Mouse (Mus musculus) small intestine, adult 2 months (tissue): ENCODE data around the gene Arl10. TPM values are rescaled to one million over a fixed set of nuclear protein-coding genes. Genes with fewer than 3 reads are reported as not detected.

Experiments used
- H3K27ac ChIP-seq: fragments of 200-500 bp; 2 replicates; pipeline ENCODE4 v1.5.1; 2012; ENCODE audit warnings: low read depth, low read length, control low read depth, inconsistent platforms; ENCODE audit not compliant: insufficient read depth
- H3K27me3 ChIP-seq: fragments of 200-500 bp; 2 replicates; pipeline ENCODE4 v1.6.1; 2012; ENCODE audit warnings: mild to moderate bottlenecking, moderate library complexity, low read length, inconsistent platforms; ENCODE audit not compliant: control insufficient read depth, insufficient read depth
- H3K36me3 ChIP-seq: fragments of 200-500 bp; 2 replicates; pipeline ENCODE4 v1.6.1; 2012; ENCODE audit warnings: mild to moderate bottlenecking, low read length, control low read depth, inconsistent platforms; ENCODE audit not compliant: control insufficient read depth, insufficient read depth
- H3K4me1 ChIP-seq: fragments of 200-500 bp; 2 replicates; pipeline ENCODE4 v1.6.1; 2012; ENCODE audit warnings: low read length, inconsistent platforms, mixed read lengths; ENCODE audit not compliant: control insufficient read depth, insufficient read depth, insufficient read length
- H3K4me3 ChIP-seq: fragments of 200-500 bp; 2 replicates; pipeline ENCODE4 v1.5.1; 2012; ENCODE audit warnings: low read depth, mild to moderate bottlenecking, control low read depth, inconsistent platforms, low read length, moderate library complexity
- CTCF ChIP-seq: fragments of 200-500 bp; IDR thresholded peaks from 2 replicates; pipeline ENCODE4 v1.5.1; 2012; ENCODE audit warnings: low read depth, mild to moderate bottlenecking, control low read depth, inconsistent platforms, low read length, moderate library complexity, mixed read lengths; ENCODE audit not compliant: insufficient replicate concordance, insufficient read length; ENCODE audit errors: extremely low read depth
- POLR2A ChIP-seq: fragments of 200-500 bp; IDR thresholded peaks from 2 replicates; pipeline ENCODE4 v1.6.1; 2012; ENCODE audit warnings: low read depth, mild to moderate bottlenecking, control low read depth, inconsistent platforms, low read length, moderate library complexity
- WGBS: fragments of 180-500 bp; shearing (Covaris S2); methylation state at CpG from one replicate; pipeline ENCODE4 v1.1.7; 2018; 5-methylcytosine and 5-hydroxymethylcytosine counted together
- polyA plus RNA-seq: library from polyadenylated mRNA; depleted of rRNA; stranded (reverse); fragments of >200 nt; gene quantifications from 2 replicates; pipeline ENCODE4 v1.2.3, GENCODE M21; 2012

The Arl10 gene
- polyA plus RNA-seq, 1 experiment, result 11.4 TPM

DNA sequence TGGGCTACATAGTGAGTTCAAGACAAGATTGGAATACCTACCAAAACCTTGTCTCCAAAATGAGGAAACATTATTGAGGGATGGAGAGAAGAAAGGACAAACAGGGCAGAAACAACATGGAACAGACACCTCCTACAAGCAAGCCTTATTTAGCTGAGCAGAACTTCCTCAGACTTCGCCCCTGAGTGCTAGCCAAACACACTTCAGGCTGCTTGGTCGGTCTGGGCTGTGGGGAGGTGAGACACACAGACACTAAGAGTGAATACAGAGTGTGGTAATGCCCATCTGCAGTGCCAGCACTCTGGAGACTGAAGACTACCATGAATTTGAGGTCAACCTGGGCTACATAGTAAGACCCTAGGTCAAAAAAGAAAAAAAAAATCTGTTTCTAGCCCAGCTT is 15.2 kb upstream of the Arl10 start:
- H3K4me1 ChIP-seq, result no peaks in the 10 kb centered on the region; the same call in 1 of the 2 replicates
- no peak overlapping the region for H3K27ac ChIP-seq
- H3K4me3 ChIP-seq, result no peak overlapping the region
- H3K27me3 ChIP-seq, result no peaks in the 10 kb centered on the region
- H3K36me3 ChIP-seq, result peaks cover 65% of the 10 kb centered on the region
- 81% methylated on average over 2 of the region's 2 CpGs for WGBS
- TF ChIP-seq POLR2A (no peak), CTCF (no peak)

DNA sequence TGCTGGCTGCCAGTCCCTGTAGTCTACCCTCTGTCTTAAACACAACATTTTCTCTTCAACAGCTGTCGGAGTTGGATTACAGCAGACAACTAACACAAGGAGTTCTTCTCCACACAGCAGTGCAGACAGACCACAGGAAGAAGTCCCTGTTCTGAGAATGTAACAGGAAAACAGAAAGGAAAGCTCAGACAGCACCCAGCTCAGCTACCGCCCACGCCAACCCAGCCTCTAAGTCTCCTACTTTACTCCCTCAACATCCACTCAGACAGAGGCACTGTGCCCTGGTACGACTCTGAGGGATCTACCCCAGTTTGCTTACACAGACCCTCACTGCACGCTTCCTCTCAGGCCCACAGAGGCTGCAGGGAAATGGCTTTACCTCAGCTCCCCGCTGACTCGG is 14.2 kb upstream of the Arl10 start:
- Histone ChIP-seq H3K27ac (no peak overlapping the region), H3K4me1 (peaks cover 3% of the 10 kb centered on the region; the same call in 1 of the 2 replicates), H3K4me3 (no peak overlapping the region), H3K36me3 (peaks cover 60% of the 10 kb centered on the region), H3K27me3 (no peaks in the 10 kb centered on the region)
- 92% methylated on average over 7 of the region's 7 CpGs for WGBS
- TF ChIP-seq POLR2A, result no peak
- no peak for TF ChIP-seq CTCF

DNA sequence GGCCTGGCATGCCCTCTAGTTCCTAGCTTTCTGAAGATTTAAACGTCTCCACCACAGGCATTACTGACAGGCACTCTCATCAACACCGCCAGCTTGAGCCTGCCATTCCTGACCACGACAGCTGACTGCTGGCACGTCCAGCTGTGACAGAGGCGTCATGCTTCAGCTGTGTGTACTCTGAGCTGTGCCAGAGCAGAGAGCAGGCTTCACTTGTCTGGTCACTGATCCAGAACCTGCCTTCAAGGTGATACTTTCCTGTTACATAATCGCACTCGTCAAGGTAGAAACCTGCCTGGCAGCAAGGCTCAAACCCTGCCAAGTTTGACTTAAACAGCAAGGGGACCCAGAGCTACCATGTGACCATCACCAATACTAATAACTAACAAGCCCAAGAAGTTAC is 12.3 kb upstream of the Arl10 start:
- H3K4me3 ChIP-seq, result no peak overlapping the region
- no peak overlapping the region for H3K27ac ChIP-seq
- no peaks in the 10 kb centered on the region for H3K27me3 ChIP-seq
- WGBS, result 73% methylated on average over 7 of the region's 7 CpGs
- peaks cover 43% of the 10 kb centered on the region for H3K36me3 ChIP-seq
- peaks cover 7% of the 10 kb centered on the region; the same call in 1 of the 2 replicates for H3K4me1 ChIP-seq
- TF ChIP-seq POLR2A (no peak), CTCF (no peak)

DNA sequence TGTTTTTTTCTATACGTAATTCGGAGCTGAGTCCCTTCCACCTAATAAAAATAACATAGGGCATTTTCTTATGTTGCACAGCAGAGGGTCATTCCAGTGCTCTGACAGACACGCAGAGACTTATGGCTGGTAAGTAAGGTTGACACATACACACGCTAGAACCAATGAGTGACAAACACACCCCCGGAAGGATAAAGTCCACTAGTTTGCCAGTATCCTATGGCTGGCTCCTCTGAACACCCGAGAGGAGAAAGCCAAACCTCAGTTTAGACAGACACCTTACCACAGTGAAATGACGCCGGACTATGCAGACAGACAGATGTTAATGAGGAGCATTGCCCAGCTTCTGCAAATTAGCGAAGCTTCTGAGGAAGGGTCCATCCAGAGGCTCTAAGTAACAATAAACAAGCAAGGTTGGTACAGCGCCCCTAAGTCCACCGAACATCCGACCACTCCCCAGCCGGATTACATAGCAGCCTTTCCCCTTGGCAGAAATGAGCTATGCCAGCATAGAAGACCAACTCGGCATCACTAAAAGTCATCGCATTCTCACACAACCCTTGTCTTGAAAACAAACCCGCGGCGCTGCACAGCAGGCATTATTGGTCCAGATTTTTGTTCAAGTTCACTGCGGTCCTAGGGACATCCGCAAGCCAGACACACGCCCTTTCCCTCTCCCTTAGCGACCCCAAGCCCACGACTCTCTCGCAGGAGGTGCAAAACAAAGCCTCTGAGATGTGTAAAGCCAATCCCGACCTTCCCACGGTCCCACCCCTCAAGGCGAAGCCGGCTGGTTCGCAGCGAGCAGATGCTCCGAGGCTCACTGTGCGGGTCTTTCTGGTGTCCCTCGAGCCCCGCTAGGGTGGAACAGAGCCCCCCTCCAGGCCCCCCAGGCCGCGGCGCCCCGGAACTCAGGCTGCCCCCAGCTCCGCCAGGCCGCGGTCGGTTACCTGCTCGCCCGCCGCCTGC is 10.3 kb upstream of the Arl10 start:
- peaks cover 27% of the 10 kb centered on the region for H3K36me3 ChIP-seq
- TF ChIP-seq POLR2A (no peak), CTCF (no peak)
- peak overlapping the region; percentile 96 for H3K4me3 ChIP-seq
- peak overlapping the region; percentile 74 for H3K27ac ChIP-seq
- H3K27me3 ChIP-seq, result no peaks in the 10 kb centered on the region
- H3K4me1 ChIP-seq, result peaks cover 7% of the 10 kb centered on the region; the same call in 1 of the 2 replicates
- WGBS, result 5% methylated on average over 45 of the region's 45 CpGs

DNA sequence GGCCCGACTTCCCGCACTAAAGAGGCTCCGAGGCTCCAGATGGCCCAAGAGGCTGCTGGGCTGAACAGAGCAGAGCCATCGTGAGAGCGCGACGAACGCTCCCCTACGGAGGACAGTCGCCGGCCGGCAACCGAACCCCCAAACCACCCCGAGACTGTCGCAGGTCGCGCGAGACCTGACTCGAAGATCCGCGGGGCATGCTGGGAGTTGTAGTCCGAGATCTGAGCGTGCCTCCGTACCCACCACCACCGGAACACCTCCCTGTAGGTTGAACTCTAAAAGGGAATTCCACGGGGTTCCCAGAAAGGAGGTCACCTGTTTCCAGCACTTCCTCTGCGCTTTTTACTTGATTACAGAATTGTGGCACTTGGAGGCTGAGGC is 9.6 kb upstream of the Arl10 start, which contains the start of gene 4833439L19Rik:
4833439L19Rik (minus strand) TSS at position 235 of the 381 bp plus-strand sequence.
- TF ChIP-seq POLR2A (peak; percentile 75; the same call in 1 of the 2 replicates), CTCF (no peak)
- no peaks in the 10 kb centered on the region for H3K27me3 ChIP-seq
- H3K36me3 ChIP-seq, result peaks cover 21% of the 10 kb centered on the region
- peak within 1 kb of the TSS; percentile 86 for H3K27ac ChIP-seq
- WGBS, result under 1% methylated on average over 27 of the region's 27 CpGs
- peaks cover 7% of the 10 kb centered on the region; the same call in 1 of the 2 replicates for H3K4me1 ChIP-seq
- peak within 1 kb of the TSS; percentile 96 for H3K4me3 ChIP-seq

DNA sequence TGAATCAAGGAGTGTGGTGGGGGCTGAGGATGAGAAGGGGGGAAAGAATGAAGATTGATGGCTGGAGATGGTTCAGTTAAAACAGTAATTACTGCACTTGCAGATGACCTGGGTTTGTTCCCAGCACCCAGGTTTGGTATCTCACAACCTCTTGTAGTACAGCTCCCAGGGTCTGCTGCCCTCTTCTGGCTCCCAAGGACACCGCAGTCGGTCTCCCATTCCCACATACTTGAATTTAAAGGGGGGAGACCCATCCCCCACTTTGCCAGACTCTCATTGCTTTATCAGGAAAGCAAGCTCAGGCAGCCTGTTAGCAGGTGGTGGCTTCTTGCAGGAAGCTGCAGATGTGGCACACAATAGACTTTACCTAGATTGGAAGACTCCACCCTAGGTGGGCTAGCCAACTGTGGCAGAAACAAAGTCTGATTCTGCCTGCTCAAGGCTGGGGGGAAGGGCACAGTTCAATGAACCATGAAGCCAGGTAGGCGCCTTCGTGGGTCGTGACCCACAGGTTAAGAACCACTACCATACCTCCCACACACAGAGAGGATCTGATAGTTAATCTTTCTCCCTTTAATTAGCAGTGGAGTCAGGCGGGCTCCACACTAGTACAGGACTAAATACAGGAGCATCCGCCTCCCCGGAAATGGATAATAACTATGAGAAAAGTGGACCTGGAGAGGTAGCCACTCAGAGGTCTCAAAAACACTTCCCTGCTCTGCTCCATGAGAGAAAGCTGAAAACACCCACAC is 9.0 kb upstream of the Arl10 start:
- H3K27ac ChIP-seq, result peak overlapping the region; percentile 86
- H3K36me3 ChIP-seq, result peaks cover 16% of the 10 kb centered on the region

DNA sequence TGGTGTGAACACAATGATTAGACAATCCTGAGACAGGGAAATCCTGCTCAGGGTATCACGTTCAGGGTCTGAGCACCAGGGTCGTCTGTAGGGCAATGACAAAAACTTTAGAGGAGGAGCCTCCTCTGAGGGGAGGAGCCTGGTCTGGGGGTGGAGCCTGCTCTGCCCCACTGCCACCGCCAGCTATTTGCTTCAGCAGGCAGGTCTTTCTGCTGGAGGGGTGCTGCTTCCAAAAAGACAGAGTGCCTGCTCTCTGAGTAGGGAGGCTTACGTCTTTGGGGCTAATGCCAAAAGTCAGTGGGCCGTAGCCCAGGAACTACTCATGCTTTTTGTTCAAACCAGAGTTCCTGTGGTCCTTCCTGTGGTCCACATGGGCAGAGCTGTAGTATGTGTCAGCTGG is 6.4 kb upstream of the Arl10 start:
- no peak for TF ChIP-seq CTCF
- no peak for TF ChIP-seq POLR2A
- Histone ChIP-seq H3K27me3 (no peaks in the 10 kb centered on the region), H3K4me1 (peaks cover 7% of the 10 kb centered on the region; the same call in 1 of the 2 replicates), H3K27ac (no peak overlapping the region), H3K36me3 (no peaks in the 10 kb centered on the region), H3K4me3 (no peak overlapping the region)
- 78% methylated on average over 5 of the region's 5 CpGs for WGBS

More for the DNA sequence above, 9.0 kb upstream of the Arl10 start:
- TF ChIP-seq POLR2A (no peak), CTCF (peak; percentile 60; the same call in 1 of the 2 replicates)
- peaks cover 7% of the 10 kb centered on the region; the same call in 1 of the 2 replicates for H3K4me1 ChIP-seq
- no peaks in the 10 kb centered on the region for H3K27me3 ChIP-seq
- H3K4me3 ChIP-seq, result peak overlapping the region; percentile 96
- 19% methylated on average over 8 of the region's 8 CpGs for WGBS
